Mouse (Mus musculus) embryonic facial prominence, embryonic 12.5 days (tissue): ENCODE data around the gene Reep3. TPM values are rescaled to one million over a fixed set of nuclear protein-coding genes. Genes with fewer than 3 reads are reported as not detected.

Experiments used
- ATAC-seq: fragments of 200-750 bp; cut with Nextera tagmentation; 2 replicates; pipeline ENCODE4 v1.8.0; 2017; ENCODE audit not compliant: insufficient number of reproducible peaks, insufficient read depth, low FRiP score, low TSS enrichment
- H3K27ac ChIP-seq: fragments of 300-500 bp; sonication (generic); 2 replicates; pipeline ENCODE4 v1.5.1; 2016; ENCODE audit warnings: mild to moderate bottlenecking
- H3K27me3 ChIP-seq: fragments of 300-500 bp; sonication (generic); 2 replicates; pipeline ENCODE4 v1.6.1; 2016; ENCODE audit warnings: mild to moderate bottlenecking, moderate library complexity
- H3K36me3 ChIP-seq: fragments of 300-500 bp; sonication (generic); 2 replicates; pipeline ENCODE4 v1.6.1; 2016; ENCODE audit warnings: mild to moderate bottlenecking
- H3K4me1 ChIP-seq: fragments of 300-500 bp; sonication (generic); 2 replicates; pipeline ENCODE4 v1.6.1; 2016
- H3K4me2 ChIP-seq: fragments of 300-500 bp; sonication (generic); replicated peaks from 2 replicates; pipeline ENCODE4 v1.6.1; 2016; ENCODE audit warnings: mild to moderate bottlenecking, moderate library complexity
- H3K4me3 ChIP-seq: fragments of 300-500 bp; sonication (generic); 2 replicates; pipeline ENCODE4 v1.5.1; 2016; ENCODE audit warnings: mild to moderate bottlenecking
- H3K9ac ChIP-seq: fragments of 300-500 bp; sonication (generic); 2 replicates; pipeline ENCODE4 v1.6.1; 2016; ENCODE audit warnings: mild to moderate bottlenecking, moderate library complexity
- H3K9me3 ChIP-seq: fragments of 300-500 bp; sonication (generic); 2 replicates; pipeline ENCODE4 v1.6.1; 2016; ENCODE audit warnings: mild to moderate bottlenecking, moderate library complexity
- WGBS: fragments of 180-500 bp; shearing (Covaris S2); methylation state at CpG from one replicate; pipeline ENCODE4 v1.1.7; 2016; 5-methylcytosine and 5-hydroxymethylcytosine counted together
- polyA plus RNA-seq: library from polyadenylated mRNA; unstranded; fragments of >200 nt; fragmentation: Nextera tagmentation; extraction: Ambion mirVana; gene quantifications from 2 replicates; pipeline ENCODE4 v1.2.1, GENCODE M21; 2016

Reep3 gene
- 38.7 and 39.7 TPM in 2 replicates for polyA plus RNA-seq

DNA sequence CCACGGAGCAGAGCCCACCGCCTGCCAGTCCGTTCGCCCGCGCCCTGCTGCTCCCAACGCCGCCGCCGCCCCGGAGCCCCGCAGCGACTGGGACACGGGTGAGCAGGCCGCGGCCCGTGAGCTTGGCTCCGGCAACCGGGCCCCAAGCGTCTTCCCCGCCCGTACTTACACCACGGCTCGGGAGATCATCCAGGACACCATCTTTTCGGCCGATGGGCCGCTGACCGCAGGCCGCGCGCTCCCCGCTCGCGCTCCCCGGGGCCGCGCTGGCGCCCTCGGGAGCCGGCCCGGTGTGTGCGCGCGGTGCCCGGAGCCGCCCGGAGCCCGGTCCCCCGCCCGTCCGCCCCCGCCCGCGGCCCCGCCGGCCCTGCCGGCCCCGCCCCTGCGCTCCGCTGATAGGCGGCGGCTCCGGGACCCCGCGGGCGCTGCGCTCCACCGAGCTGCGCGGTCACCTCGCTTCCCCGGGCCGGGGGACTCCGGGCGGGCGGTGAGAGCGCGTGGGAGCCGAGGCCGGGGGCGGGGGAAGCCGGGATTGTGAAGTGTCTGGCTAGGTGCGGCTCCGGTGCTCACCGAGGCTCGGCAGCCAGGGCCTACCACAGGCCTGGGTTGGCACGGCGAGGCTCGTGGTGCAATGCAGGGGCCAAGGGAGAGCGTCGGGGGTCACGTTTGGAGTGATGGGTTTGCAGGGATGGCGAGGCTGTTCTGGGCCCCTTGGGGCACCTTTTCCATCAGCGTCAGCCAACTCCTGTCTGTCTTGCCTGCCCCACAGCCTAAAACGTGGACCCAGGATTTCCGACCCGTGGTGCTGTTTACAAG lies at the start of gene Reep3:
Gene Reep3, minus strand, starts transcription at position 325 of the 816 bp plus-strand sequence.
- Histone ChIP-seq H3K4me3 (peak within 1 kb of the TSS; percentile 89), H3K27ac (peak within 1 kb of the TSS; percentile 99), H3K9ac (peak within 1 kb of the TSS; percentile 99), H3K36me3 (no peaks in the 10 kb centered on the region), H3K9me3 (no peaks in the 10 kb centered on the region), H3K4me2 (peak within 1 kb of the TSS; percentile 71), H3K4me1 (peaks cover 31% of the 10 kb centered on the region), H3K27me3 (no peaks in the 10 kb centered on the region)
- peak; percentile 79 for ATAC-seq
- 1% methylated on average over 75 of the region's 97 CpGs for WGBS

DNA sequence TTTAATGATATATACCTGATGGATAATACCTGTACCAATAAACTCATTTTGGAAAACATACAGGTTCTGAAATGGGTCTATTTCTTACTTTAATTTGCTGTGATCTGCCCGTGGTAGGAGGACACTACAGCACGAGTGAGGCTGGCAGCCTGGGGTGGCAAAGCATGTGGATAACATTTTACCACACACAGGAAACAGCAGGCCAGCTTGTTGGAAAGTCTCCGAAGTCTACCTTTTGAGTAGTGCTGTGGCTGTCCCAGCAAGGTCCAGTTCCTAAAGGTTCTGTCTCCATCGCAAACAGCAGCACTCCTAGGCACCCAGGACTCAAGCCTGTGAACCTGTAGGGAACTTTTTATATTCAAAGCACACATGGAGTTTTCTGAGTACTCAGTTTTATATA lies 48.9 kb upstream of the Reep3 start:
- H3K9me3 ChIP-seq: no peaks in the 10 kb centered on the region
- no peaks in the 10 kb centered on the region for H3K36me3 ChIP-seq
- H3K27me3 ChIP-seq: no peaks in the 10 kb centered on the region
- H3K4me1 ChIP-seq: peaks cover 7% of the 10 kb centered on the region
- WGBS: 81% methylated on average over 4 of the region's 4 CpGs
- no peak overlapping the region for H3K9ac ChIP-seq
- H3K4me3 ChIP-seq: no peak overlapping the region
- no peak overlapping the region for H3K27ac ChIP-seq
- ATAC-seq: no peak
- H3K4me2 ChIP-seq: no peak overlapping the region

DNA sequence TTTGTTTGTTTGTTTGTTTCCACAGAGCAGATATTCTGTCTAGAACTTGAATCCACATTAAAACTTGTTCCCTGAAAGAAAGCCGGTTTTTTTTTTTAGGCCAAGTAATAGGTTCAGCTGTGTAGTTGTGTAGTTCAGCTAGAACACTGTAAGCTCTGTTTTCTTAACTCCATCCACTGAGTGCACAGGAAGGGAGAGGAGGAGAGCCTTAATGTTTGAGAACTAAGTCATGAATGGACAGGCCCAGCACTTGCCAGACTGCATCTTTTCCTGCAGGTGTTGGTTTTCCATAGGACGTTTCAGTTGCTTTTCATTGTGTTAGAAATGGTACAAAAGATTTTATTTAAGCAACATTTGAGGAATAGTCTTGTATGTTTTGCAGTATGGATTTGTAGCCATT lies 47.5 kb upstream of the Reep3 start:
- ATAC-seq: no peak
- no peak overlapping the region for H3K9ac ChIP-seq
- no peak overlapping the region for H3K4me3 ChIP-seq
- WGBS: 32% methylated on average over 2 of the region's 2 CpGs
- H3K4me1 ChIP-seq: peaks cover 7% of the 10 kb centered on the region
- no peak overlapping the region for H3K4me2 ChIP-seq
- H3K9me3 ChIP-seq: no peaks in the 10 kb centered on the region
- H3K36me3 ChIP-seq: no peaks in the 10 kb centered on the region
- no peak overlapping the region for H3K27ac ChIP-seq
- H3K27me3 ChIP-seq: no peaks in the 10 kb centered on the region

DNA sequence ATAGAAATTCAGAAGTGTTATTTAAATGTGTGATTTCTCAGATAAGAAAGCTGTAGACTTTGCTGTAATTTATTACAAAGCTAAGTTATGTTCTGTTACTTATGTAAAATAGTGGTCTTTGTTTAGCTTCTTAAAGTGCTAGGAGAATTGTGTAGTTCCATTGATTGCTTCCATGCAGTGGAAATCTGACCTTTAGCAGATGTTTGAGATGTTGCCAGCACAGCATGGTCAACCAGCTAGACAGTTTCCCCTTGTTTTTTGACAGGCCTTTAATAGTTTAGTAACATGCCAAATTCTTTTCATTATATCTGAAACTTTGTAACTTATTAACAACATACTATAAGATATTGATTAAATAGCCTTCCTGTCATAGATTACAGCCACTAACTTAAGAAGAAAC lies 46.9 kb upstream of the Reep3 start:
- no peak overlapping the region for H3K4me2 ChIP-seq
- H3K9ac ChIP-seq: no peak overlapping the region

DNA sequence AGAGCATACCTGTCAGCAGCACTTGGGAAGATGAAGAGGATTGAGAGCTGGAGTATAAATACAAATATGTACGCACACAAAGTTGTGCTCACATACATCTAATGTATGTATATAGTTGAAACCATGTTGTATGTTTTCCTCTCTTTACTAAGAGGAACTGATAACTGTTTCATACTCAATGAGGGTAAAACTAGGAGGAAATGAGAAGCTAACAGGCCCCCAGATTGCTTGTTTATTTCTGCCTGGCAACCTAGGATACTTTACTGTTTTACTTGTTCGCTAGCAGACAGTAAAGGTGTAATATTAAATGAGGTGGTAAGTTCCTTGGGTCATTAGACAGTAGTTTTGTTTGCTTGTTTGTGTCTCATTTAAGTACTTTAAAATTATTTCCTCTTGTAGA lies 40.7 kb upstream of the Reep3 start:
- H3K27me3 ChIP-seq: no peaks in the 10 kb centered on the region

More for the DNA sequence above, 46.9 kb upstream of the Reep3 start:
- peaks cover 7% of the 10 kb centered on the region for H3K4me1 ChIP-seq
- H3K27ac ChIP-seq: no peak overlapping the region
- no peaks in the 10 kb centered on the region for H3K36me3 ChIP-seq
- no peaks in the 10 kb centered on the region for H3K9me3 ChIP-seq
- no peak for ATAC-seq
- H3K4me3 ChIP-seq: no peak overlapping the region
- no peaks in the 10 kb centered on the region for H3K27me3 ChIP-seq

DNA sequence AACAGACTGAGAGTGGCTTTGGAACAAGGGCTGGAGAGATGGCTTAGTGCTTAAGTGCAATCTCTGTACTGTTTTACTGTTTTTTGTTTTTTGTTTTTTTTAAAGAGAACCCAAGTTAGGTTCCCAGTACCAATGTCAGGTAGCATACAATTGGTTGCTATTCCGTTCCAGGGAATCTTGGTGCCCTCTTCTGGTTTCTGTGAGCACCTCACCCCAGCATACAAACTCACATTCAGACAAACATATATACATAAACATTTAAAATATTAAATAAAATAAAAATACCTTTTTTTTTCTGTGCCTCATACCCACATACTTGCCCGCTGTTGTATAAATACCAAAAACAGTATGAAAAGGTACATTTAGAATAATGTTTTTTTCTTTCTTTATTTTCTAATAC lies 37.6 kb upstream of the Reep3 start:
- H3K36me3 ChIP-seq: no peaks in the 10 kb centered on the region
- H3K9ac ChIP-seq: no peak overlapping the region
- H3K9me3 ChIP-seq: no peaks in the 10 kb centered on the region
- no peak overlapping the region for H3K27ac ChIP-seq
- H3K4me3 ChIP-seq: no peak overlapping the region
- H3K27me3 ChIP-seq: no peaks in the 10 kb centered on the region
- WGBS: 94% methylated on average over 2 of the region's 2 CpGs
- H3K4me1 ChIP-seq: no peaks in the 10 kb centered on the region; the same call in 1 of the 2 replicates
- no peak overlapping the region for H3K4me2 ChIP-seq
- ATAC-seq: no peak

More for the DNA sequence above, 40.7 kb upstream of the Reep3 start:
- 90% methylated on average over 2 of the region's 2 CpGs for WGBS
- H3K36me3 ChIP-seq: no peaks in the 10 kb centered on the region
- no peaks in the 10 kb centered on the region for H3K9me3 ChIP-seq
- no peaks in the 10 kb centered on the region for H3K4me1 ChIP-seq
- H3K4me3 ChIP-seq: no peak overlapping the region
- H3K4me2 ChIP-seq: no peak overlapping the region
- H3K27ac ChIP-seq: no peak overlapping the region
- ATAC-seq: no peak
- H3K9ac ChIP-seq: no peak overlapping the region

DNA sequence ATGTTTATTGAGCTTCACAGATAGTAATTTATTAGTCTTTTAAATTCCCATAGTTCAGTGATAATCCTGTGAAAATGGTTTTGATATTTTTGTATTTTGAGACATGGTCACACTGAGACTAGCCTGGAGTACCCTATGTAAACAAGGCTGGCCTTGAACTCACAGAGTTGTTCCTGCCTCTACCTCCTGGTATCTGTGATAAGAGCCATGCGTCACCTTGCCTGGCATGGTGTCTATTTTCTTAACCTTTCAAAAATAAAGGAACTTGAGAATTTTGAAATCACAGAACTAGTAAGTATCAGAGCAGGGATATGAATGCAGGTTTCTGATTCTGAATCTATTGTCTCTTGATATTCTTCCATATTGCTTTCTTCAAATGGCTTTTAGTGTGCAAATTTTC lies 35.0 kb upstream of the Reep3 start:
- Histone ChIP-seq H3K4me2 (no peak overlapping the region), H3K4me1 (peaks cover 7% of the 10 kb centered on the region), H3K9me3 (no peaks in the 10 kb centered on the region), H3K4me3 (no peak overlapping the region), H3K27ac (no peak overlapping the region), H3K27me3 (no peaks in the 10 kb centered on the region), H3K36me3 (no peaks in the 10 kb centered on the region), H3K9ac (no peak overlapping the region)
- no peak for ATAC-seq
- 72% methylated on average over 1 of the region's 1 CpGs for WGBS

DNA sequence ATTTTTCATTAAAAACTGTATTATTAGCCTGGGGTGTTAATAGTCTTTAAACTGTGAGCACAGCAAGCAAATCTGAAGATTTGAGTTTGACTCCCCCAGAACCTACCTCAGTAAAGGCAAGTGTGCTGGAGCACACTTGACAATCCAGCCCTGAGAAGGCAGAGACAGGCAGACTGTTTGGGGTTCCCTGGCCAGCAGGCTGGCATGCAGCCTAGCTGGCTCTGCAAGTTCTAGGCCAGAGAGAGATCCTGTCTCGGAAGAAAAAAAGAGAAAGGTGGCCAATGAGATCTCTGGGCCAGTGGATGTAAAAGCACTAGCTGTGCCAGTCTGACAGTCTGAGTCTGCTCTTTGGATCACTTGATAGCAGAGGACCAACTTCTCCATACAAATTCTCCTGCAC lies 32.8 kb upstream of the Reep3 start:
- no peaks in the 10 kb centered on the region for H3K27me3 ChIP-seq
- 56% methylated on average over 1 of the region's 1 CpGs for WGBS
- H3K9me3 ChIP-seq: no peaks in the 10 kb centered on the region
- H3K36me3 ChIP-seq: no peaks in the 10 kb centered on the region
- no peak for ATAC-seq
- H3K4me2 ChIP-seq: no peak overlapping the region
- no peak overlapping the region for H3K27ac ChIP-seq
- no peak overlapping the region for H3K9ac ChIP-seq
- peaks cover 7% of the 10 kb centered on the region for H3K4me1 ChIP-seq
- H3K4me3 ChIP-seq: no peak overlapping the region

DNA sequence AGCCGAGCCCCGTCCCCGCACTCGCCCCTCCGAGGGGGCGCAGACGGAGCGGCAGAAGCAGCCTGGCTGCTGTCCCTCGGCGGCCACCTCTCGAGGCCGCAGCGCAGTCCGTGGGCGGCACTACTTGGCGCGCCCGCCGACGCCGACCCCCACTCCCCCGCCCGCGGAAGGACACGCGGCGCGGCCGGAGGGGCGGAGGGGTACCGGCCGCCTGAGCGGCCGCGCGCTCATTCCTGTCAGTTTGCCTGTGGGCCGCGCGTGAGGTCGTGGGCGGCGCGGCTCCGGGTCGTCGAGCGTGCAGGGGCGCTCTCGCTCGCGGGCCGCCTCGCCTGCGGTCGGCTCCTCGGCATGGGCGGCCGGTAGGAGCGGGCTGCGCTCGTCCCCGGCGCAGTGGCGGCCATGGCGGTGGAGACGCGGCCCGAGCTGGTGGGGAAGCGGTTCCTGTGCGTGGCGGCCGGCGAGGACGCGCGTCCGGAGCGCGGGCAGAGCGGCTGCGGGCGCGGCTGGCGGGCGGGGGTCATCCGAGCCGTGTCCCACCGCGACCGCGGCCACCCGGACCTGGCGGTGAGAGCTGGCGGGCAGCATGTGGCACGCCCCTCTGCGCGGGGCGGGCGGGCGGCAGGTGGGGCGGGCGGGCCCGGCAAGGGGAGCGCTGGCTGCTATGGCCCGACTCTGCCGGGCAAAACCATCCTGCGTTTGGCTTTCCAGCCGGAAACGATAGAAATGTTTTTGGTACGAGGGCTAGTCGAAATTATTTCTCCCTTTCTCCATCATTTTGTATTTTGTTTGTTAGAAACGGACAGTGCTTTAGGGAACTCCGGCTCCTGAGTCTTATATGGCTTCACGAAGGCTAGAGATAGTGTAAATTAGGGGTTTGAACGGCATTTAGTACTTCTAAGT lies 30.4 kb upstream of the Reep3 start:
- Histone ChIP-seq H3K27ac (peak overlapping the region; percentile 83), H3K36me3 (no peaks in the 10 kb centered on the region), H3K9ac (peak overlapping the region; percentile 71), H3K9me3 (no peaks in the 10 kb centered on the region), H3K4me2 (peak overlapping the region; percentile 94), H3K4me1 (peaks cover 7% of the 10 kb centered on the region), H3K27me3 (no peaks in the 10 kb centered on the region), H3K4me3 (peak overlapping the region; percentile 92)
- WGBS: 2% methylated on average over 110 of the region's 115 CpGs
- peak; percentile 71 for ATAC-seq

DNA sequence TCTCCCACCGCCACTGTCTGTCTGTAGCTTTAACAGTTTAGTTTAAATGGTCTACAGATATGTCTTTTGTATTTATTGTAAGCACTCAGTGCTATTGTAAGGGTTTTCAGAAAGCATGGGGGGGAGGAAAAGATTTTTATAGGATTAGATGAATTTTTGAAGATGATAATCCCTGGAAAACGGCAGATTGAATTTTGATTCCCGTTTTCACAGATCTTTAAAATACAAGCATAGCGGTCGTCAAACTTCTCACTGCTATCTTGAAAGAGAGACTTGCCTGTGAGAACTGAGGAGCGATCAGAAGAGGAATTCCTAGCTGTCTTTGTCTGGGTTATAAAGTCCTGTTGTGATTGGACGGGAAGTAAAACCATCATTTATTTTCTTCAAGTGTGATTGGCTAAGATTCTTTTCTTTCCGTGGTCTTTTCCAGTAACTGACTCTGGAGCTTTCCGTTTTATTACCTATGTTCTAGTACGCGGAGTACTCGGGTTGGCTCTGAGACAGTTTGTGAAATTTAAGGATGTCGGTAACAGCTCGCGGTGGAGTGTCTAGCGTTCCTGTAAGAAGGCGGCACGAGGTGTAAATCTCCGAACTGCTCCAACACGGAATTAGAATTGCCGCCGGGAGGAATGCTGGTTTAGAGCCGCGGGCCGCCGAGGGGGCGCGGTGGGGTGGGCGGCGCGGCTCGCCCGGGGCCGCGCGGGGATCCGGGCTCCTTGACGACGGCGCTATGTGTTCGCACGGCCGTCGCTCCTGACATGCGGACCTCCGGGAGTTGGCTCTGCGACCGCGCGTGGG lies 29.5 kb upstream of the Reep3 start:
- under 1% methylated on average over 50 of the region's 50 CpGs for WGBS
- Histone ChIP-seq H3K4me2 (peak overlapping the region; percentile 94), H3K27ac (peak overlapping the region; percentile 83), H3K4me3 (peak overlapping the region; percentile 92), H3K36me3 (no peaks in the 10 kb centered on the region), H3K9ac (peak overlapping the region; percentile 71), H3K9me3 (no peaks in the 10 kb centered on the region), H3K4me1 (peaks cover 13% of the 10 kb centered on the region), H3K27me3 (no peaks in the 10 kb centered on the region)
- peak; percentile 71 for ATAC-seq

DNA sequence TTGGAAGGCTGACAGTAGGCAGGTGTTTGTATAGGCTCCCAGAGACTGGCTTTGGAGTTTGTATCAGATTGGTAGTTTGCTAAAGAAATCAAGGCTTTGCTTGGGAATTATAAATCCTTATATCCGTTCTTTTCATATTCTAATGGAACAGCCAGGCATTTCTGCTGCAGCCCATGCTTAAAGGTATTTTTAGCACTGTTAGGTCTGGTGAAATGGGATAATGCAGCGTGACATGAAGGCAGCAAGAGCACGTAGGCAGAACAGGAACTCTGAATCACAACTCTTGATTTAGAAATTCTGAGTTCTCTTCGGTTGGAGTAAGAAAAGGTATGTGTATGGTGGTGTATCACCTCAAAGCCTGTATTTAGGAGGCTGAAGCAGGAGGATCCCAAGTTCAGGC lies 27.4 kb upstream of the Reep3 start:
- no peak overlapping the region for H3K9ac ChIP-seq
- H3K4me3 ChIP-seq: no peak overlapping the region
- H3K9me3 ChIP-seq: no peaks in the 10 kb centered on the region
- H3K4me2 ChIP-seq: no peak overlapping the region
- peaks cover 16% of the 10 kb centered on the region for H3K4me1 ChIP-seq
- H3K27ac ChIP-seq: no peak overlapping the region
- H3K27me3 ChIP-seq: no peaks in the 10 kb centered on the region
- WGBS: 81% methylated on average over 4 of the region's 4 CpGs
- ATAC-seq: no peak
- H3K36me3 ChIP-seq: no peaks in the 10 kb centered on the region
